Mouse (Mus musculus) E14TG2a.4 (cell line): ENCODE measurements at regions not wholly inside any gene's neighbourhood (a gene's known extent, or its start where the extent isn't known, plus 50 kb on each side); places are given as distances from the start of the nearest gene placed in this dataset.

Source experiments
- CTCF ChIP-seq: conservative IDR thresholded peaks from 2 replicates; pipeline ENCODE4 v1.5.1; 2014; ENCODE audit warnings: low read length
- NANOG ChIP-seq: IDR thresholded peaks from 2 replicates; pipeline ENCODE4 v1.6.1; 2014; ENCODE audit warnings: borderline replicate concordance, low read length, mixed read lengths
- POU5F1 ChIP-seq: IDR thresholded peaks from 2 replicates; pipeline ENCODE4 v1.6.1; 2014; ENCODE audit warnings: low read length, borderline replicate concordance

GRCm38 (mm10) chr7:70276078-70276477 lies 90.5 kb downstream of the Nr2f2 start:
- no peak for TF ChIP-seq CTCF
- no peak for TF ChIP-seq NANOG
- TF ChIP-seq POU5F1 = no peak
